Mouse (Mus musculus): ENCODE data around the gene H2al2a. TPM values are rescaled to one million over a fixed set of nuclear protein-coding genes. Genes with fewer than 3 reads are reported as not detected.
"Not testable (repeated sequence)": the region's sequence is repeated elsewhere in the genome, so short reads cannot be mapped to it uniquely, and the experiment has no call there.

H2al2a gene
- total and polyA plus RNA-seq, 3 experiments = not detected

DNA sequence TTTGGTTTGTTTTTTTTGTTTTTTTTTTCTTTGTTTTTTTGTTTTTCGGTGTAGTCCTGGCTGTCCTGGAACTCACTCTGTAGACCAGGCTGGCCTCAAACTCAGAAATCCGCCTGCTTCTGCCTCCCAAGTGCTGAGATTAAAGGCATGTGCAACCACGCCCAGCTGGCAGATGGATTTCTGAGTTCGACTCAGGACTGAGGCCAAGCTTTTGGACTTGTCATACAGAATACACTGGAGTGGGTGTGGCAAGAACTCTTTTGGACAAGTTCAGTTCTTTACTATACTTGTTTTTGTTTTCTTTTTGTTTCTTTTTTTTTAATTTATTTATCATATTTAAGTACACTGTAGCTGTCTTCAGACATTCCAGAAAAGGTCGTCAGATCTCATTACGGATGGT is 18.1 kb downstream of the H2al2a start:
- dilution Hi-C loops (cut with MboI; ENCODE audit: extremely low pct_ligation_motif_present, extremely low pct_unique_long_range_greater_than_20kb, low sequenced_read_pairs) = no loop called here
- TF ChIP-seq MXI1 (IDR thresholded peaks at IDR 0.05; ENCODE audit: low read depth, low read length) (no peak), BHLHE40 (IDR thresholded peaks at IDR 0.05; ENCODE audit: low read depth, low read length) (no peak), HCFC1 (IDR thresholded peaks at IDR 0.05; ENCODE audit: low read depth, low read length) (no peak), CTCF (conservative IDR thresholded peaks at IDR 0.05 in 1 of 2, IDR thresholded peaks at IDR 0.05 in 1 of 2; ENCODE audit: low read depth in 2 of 2, low read length in 2 of 2) (no peak), ZMIZ1 (IDR thresholded peaks at IDR 0.05; ENCODE audit: low read depth, low read length) (no peak), MAZ (IDR thresholded peaks at IDR 0.05; ENCODE audit: low read depth, low read length) (no peak), POLR2A (IDR thresholded peaks at IDR 0.05; ENCODE audit: low read depth, low read length) (no peak), ZKSCAN1 (IDR thresholded peaks at IDR 0.05; ENCODE audit: borderline replicate concordance, low read depth, low read length) (no peak), USF2 (conservative IDR thresholded peaks at IDR 0.05; ENCODE audit: low read depth, low read length) (no peak), RAD21 (IDR thresholded peaks at IDR 0.05; ENCODE audit: low read depth, low read length) (no peak)
- H3K4me1 ChIP-seq (ENCODE audit: control insufficient read depth in 1 of 2, insufficient read depth in 2 of 2) = no peaks in the 10 kb centered on the region
- no peaks in the 10 kb centered on the region for H3K36me3 ChIP-seq (replicated peaks in 1 of 2; ENCODE audit: control insufficient read depth in 1 of 2, insufficient read depth in 1 of 2, low read length in 1 of 2)
- in situ Hi-C loops (cut with MboI; ENCODE audit: low pct_ligation_motif_present, low pct_unique_long_range_greater_than_20kb, low sequenced_read_pairs) = no loop called here
- no peaks in the 10 kb centered on the region for H3K79me2 ChIP-seq (replicated peaks; ENCODE audit: control insufficient read depth, extremely low read depth, insufficient read depth, poor library complexity, severe bottlenecking)
- H3K4me3 ChIP-seq (replicated peaks in 1 of 3; ENCODE audit: low read depth in 2 of 3, low read length in 2 of 3, poor library complexity in 1 of 3) = no peak overlapping the region
- H3K27me3 ChIP-seq (replicated peaks) = no peaks in the 10 kb centered on the region
- H3K9me3 ChIP-seq (replicated peaks; ENCODE audit: low read length) = no peaks in the 10 kb centered on the region
- DNase-seq (ENCODE audit: extremely low read depth) = no peak
- H3K9ac ChIP-seq (ENCODE audit: insufficient read depth, low read depth) = no peak overlapping the region
- no peak overlapping the region for H3K4me2 ChIP-seq (ENCODE audit: insufficient read depth, low read depth, poor library complexity, severe bottlenecking)
- H3K27ac ChIP-seq (ENCODE audit: insufficient read depth, low read depth) = no peak overlapping the region

DNA sequence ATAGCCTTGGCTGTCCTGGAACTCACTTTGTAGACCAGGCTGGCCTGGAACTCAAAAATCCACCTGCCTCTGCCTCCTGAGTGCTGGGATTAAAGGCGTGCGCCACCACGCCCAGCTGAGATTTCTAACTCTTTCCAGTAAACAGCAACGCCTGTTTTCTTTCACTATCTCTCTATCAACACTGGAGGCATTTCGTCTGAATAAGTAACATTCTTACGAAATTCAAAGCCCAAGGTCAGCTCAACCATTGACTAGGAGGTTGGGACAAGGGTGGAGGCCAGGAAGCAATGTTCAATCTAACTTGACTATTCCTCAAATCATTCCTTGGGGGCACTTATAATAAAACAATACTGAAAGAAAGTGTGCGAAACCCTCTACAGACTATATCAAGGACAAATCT is 18.5 kb downstream of the H2al2a start:
- H3K36me3 ChIP-seq (replicated peaks in 1 of 2; ENCODE audit: control insufficient read depth in 1 of 2, insufficient read depth in 1 of 2, low read length in 1 of 2); H3K4me2 ChIP-seq (ENCODE audit: insufficient read depth, low read depth, poor library complexity, severe bottlenecking); dilution Hi-C loops (cut with MboI; ENCODE audit: extremely low pct_ligation_motif_present, extremely low pct_unique_long_range_greater_than_20kb, low sequenced_read_pairs); H3K9ac ChIP-seq (ENCODE audit: insufficient read depth, low read depth); H3K27ac ChIP-seq (ENCODE audit: insufficient read depth, low read depth); DNase-seq (ENCODE audit: extremely low read depth); H3K79me2 ChIP-seq (replicated peaks; ENCODE audit: control insufficient read depth, extremely low read depth, insufficient read depth, poor library complexity, severe bottlenecking); H3K4me3 ChIP-seq (replicated peaks in 1 of 3; ENCODE audit: low read depth in 2 of 3, low read length in 2 of 3, poor library complexity in 1 of 3); H3K9me3 ChIP-seq (replicated peaks; ENCODE audit: low read length); H3K27me3 ChIP-seq (replicated peaks); in situ Hi-C loops (cut with MboI; ENCODE audit: low pct_ligation_motif_present, low pct_unique_long_range_greater_than_20kb, low sequenced_read_pairs); H3K4me1 ChIP-seq (ENCODE audit: control insufficient read depth in 1 of 2, insufficient read depth in 2 of 2): not testable (repeated sequence)

DNA sequence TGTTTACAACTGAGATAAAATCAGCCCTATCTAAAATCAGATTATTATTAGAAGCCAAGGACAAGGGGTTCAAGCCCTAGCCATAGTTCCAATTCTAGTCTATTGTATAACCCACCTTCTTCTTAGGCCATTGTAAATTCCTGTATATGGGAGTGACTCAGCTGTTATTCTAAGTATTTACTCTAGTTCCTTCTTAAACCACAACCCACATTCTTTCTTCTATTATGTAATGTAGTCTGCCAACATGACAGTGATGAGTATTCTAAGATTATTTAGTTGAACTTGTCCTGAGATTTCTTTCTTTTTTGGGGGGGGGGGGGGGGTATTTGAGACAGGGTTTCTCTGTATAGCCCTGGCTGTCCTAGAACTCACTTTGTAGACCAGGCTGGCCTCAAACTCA is 19.1 kb downstream of the H2al2a start:
- H3K4me1 ChIP-seq (ENCODE audit: control insufficient read depth in 1 of 2, insufficient read depth in 2 of 2); H3K27ac ChIP-seq (ENCODE audit: insufficient read depth, low read depth); H3K36me3 ChIP-seq (replicated peaks in 1 of 2; ENCODE audit: control insufficient read depth in 1 of 2, insufficient read depth in 1 of 2, low read length in 1 of 2); H3K9ac ChIP-seq (ENCODE audit: insufficient read depth, low read depth); H3K79me2 ChIP-seq (replicated peaks; ENCODE audit: control insufficient read depth, extremely low read depth, insufficient read depth, poor library complexity, severe bottlenecking); H3K27me3 ChIP-seq (replicated peaks); dilution Hi-C loops (cut with MboI; ENCODE audit: extremely low pct_ligation_motif_present, extremely low pct_unique_long_range_greater_than_20kb, low sequenced_read_pairs); H3K4me3 ChIP-seq (replicated peaks in 1 of 3; ENCODE audit: low read depth in 2 of 3, low read length in 2 of 3, poor library complexity in 1 of 3); in situ Hi-C loops (cut with MboI; ENCODE audit: low pct_ligation_motif_present, low pct_unique_long_range_greater_than_20kb, low sequenced_read_pairs); H3K4me2 ChIP-seq (ENCODE audit: insufficient read depth, low read depth, poor library complexity, severe bottlenecking); DNase-seq (ENCODE audit: extremely low read depth); H3K9me3 ChIP-seq (replicated peaks; ENCODE audit: low read length): not testable (repeated sequence)
